Mouse (Mus musculus): Measurements from ENCODE around the gene Plg. TPM values are rescaled to one million over a fixed set of nuclear protein-coding genes. Genes with fewer than 3 reads are reported as not detected.

Plg gene
- polyA plus RNA-seq, 1 experiment from 2014 or later, result not detected

GRCm38 (mm10) chr17:12359876-12360275, 18.5 kb upstream of the Plg start:
- Histone ChIP-seq H3K4me2 (ENCODE audit: low read length) (no peak overlapping the region), H3K9me3 (ENCODE audit: control insufficient read depth, low read length) (no peaks in the 10 kb centered on the region)
- DNase-seq, result no peak

GRCm38 (mm10) chr17:12363601-12364425, 14.6 kb upstream of the Plg start:
- Histone ChIP-seq H3K36me3 (ENCODE audit: control insufficient read depth, insufficient read depth, low read length) (no peaks in the 10 kb centered on the region), H3K27ac (replicated peaks; ENCODE audit: low read depth, low read length) (no peak overlapping the region), H3K4me2 (ENCODE audit: low read length) (no peak overlapping the region), H3K27me3 (ENCODE audit: control insufficient read depth, insufficient read depth, low read length) (no peaks in the 10 kb centered on the region), H3K9ac (replicated peaks; ENCODE audit: low read length) (no peak overlapping the region), H3K9me3 (ENCODE audit: control insufficient read depth, low read length) (no peaks in the 10 kb centered on the region), H3K4me1 (ENCODE audit: control insufficient read depth, insufficient read depth, low read length) (no peaks in the 10 kb centered on the region), H3K4me3 (replicated peaks; ENCODE audit: low read depth, low read length) (no peak overlapping the region)
- WGBS, result 90% methylated on average over 11 of the region's 11 CpGs
- ATAC-seq (ENCODE audit: low FRiP score, low TSS enrichment) (no peak), DNase-seq (no peak)

More at GRCm38 (mm10) chr17:12359876-12360275, 18.5 kb upstream of the Plg start:
- WGBS, result 90% methylated on average over 15 of the region's 15 CpGs
- Histone ChIP-seq H3K9ac (replicated peaks; ENCODE audit: low read length) (no peak overlapping the region), H3K27ac (replicated peaks; ENCODE audit: low read depth, low read length) (no peak overlapping the region), H3K4me1 (ENCODE audit: control insufficient read depth, insufficient read depth, low read length) (no peaks in the 10 kb centered on the region), H3K36me3 (ENCODE audit: control insufficient read depth, insufficient read depth, low read length) (no peaks in the 10 kb centered on the region), H3K4me3 (replicated peaks; ENCODE audit: low read depth, low read length) (no peak overlapping the region), H3K27me3 (ENCODE audit: control insufficient read depth, insufficient read depth, low read length) (no peaks in the 10 kb centered on the region)
- ATAC-seq (ENCODE audit: low FRiP score, low TSS enrichment), result no peak

- Histone ChIP-seq H3K4me2 (ENCODE audit: low read length) (no peak overlapping the region), H3K27me3 (ENCODE audit: control insufficient read depth, insufficient read depth, low read length) (no peaks in the 10 kb centered on the region), H3K4me1 (ENCODE audit: control insufficient read depth, insufficient read depth, low read length) (no peaks in the 10 kb centered on the region), H3K36me3 (ENCODE audit: control insufficient read depth, insufficient read depth, low read length) (no peaks in the 10 kb centered on the region), H3K9ac (replicated peaks; ENCODE audit: low read length) (no peak overlapping the region), H3K4me3 (replicated peaks; ENCODE audit: low read depth, low read length) (no peak overlapping the region), H3K9me3 (ENCODE audit: control insufficient read depth, low read length) (no peaks in the 10 kb centered on the region), H3K27ac (replicated peaks; ENCODE audit: low read depth, low read length) (no peak overlapping the region)
- no peak for DNase-seq
- 50% methylated on average over 8 of the region's 8 CpGs for WGBS
- no peak for ATAC-seq (ENCODE audit: low FRiP score, low TSS enrichment)
Measured at GRCm38 (mm10) chr17:12364426-12364735, 14.0 kb upstream of the Plg start.

GRCm38 (mm10) chr17:12367373-12367930, 11.0 kb upstream of the Plg start:
- no peak overlapping the region for H3K4me2 ChIP-seq (ENCODE audit: low read length)
- 35% methylated on average over 5 of the region's 5 CpGs for WGBS
- no peak overlapping the region for H3K9ac ChIP-seq (replicated peaks; ENCODE audit: low read length)
- H3K27ac ChIP-seq (replicated peaks; ENCODE audit: low read depth, low read length), result no peak overlapping the region
- peak; percentile 83 for DNase-seq
- no peaks in the 10 kb centered on the region for H3K36me3 ChIP-seq (ENCODE audit: control insufficient read depth, insufficient read depth, low read length)
- no peak for ATAC-seq (ENCODE audit: low FRiP score, low TSS enrichment)
- no peaks in the 10 kb centered on the region for H3K9me3 ChIP-seq (ENCODE audit: control insufficient read depth, low read length)
- no peaks in the 10 kb centered on the region for H3K4me1 ChIP-seq (ENCODE audit: control insufficient read depth, insufficient read depth, low read length)
- no peaks in the 10 kb centered on the region for H3K27me3 ChIP-seq (ENCODE audit: control insufficient read depth, insufficient read depth, low read length)
- no peak overlapping the region for H3K4me3 ChIP-seq (replicated peaks; ENCODE audit: low read depth, low read length)

GRCm38 (mm10) chr17:12369393-12369792, 9.0 kb upstream of the Plg start:
- ATAC-seq (ENCODE audit: low FRiP score, low TSS enrichment), result no peak
- Histone ChIP-seq H3K36me3 (ENCODE audit: control insufficient read depth, insufficient read depth, low read length) (no peaks in the 10 kb centered on the region), H3K9ac (replicated peaks; ENCODE audit: low read length) (no peak overlapping the region), H3K4me1 (ENCODE audit: control insufficient read depth, insufficient read depth, low read length) (no peaks in the 10 kb centered on the region), H3K4me3 (replicated peaks; ENCODE audit: low read depth, low read length) (no peak overlapping the region), H3K27me3 (ENCODE audit: control insufficient read depth, insufficient read depth, low read length) (no peaks in the 10 kb centered on the region), H3K4me2 (ENCODE audit: low read length) (no peak overlapping the region), H3K27ac (replicated peaks; ENCODE audit: low read depth, low read length) (no peak overlapping the region), H3K9me3 (ENCODE audit: control insufficient read depth, low read length) (no peaks in the 10 kb centered on the region)
- no peak for DNase-seq
- WGBS, result 82% methylated on average over 5 of the region's 5 CpGs

- WGBS, result 83% methylated on average over 4 of the region's 4 CpGs
- Histone ChIP-seq H3K4me3 (replicated peaks; ENCODE audit: low read depth, low read length) (no peak overlapping the region), H3K4me2 (ENCODE audit: low read length) (no peak overlapping the region)
Measured at GRCm38 (mm10) chr17:12370289-12370688, 8.1 kb upstream of the Plg start.

GRCm38 (mm10) chr17:12371310-12371925, 7.0 kb upstream of the Plg start:
- H3K4me1 ChIP-seq (ENCODE audit: control insufficient read depth, insufficient read depth, low read length), result no peaks in the 10 kb centered on the region
- DNase-seq (peak; percentile 71), ATAC-seq (ENCODE audit: low FRiP score, low TSS enrichment) (no peak)
- no peak overlapping the region for H3K4me3 ChIP-seq (replicated peaks; ENCODE audit: low read depth, low read length)
- no peak overlapping the region for H3K9ac ChIP-seq (replicated peaks; ENCODE audit: low read length)
- H3K4me2 ChIP-seq (ENCODE audit: low read length), result no peak overlapping the region
- H3K36me3 ChIP-seq (ENCODE audit: control insufficient read depth, insufficient read depth, low read length), result no peaks in the 10 kb centered on the region
- no peak overlapping the region for H3K27ac ChIP-seq (replicated peaks; ENCODE audit: low read depth, low read length)
- no peaks in the 10 kb centered on the region for H3K9me3 ChIP-seq (ENCODE audit: control insufficient read depth, low read length)
- 34% methylated on average over 10 of the region's 10 CpGs for WGBS
- no peaks in the 10 kb centered on the region for H3K27me3 ChIP-seq (ENCODE audit: control insufficient read depth, insufficient read depth, low read length)

More at GRCm38 (mm10) chr17:12370289-12370688, 8.1 kb upstream of the Plg start:
- Histone ChIP-seq H3K27me3 (ENCODE audit: control insufficient read depth, insufficient read depth, low read length) (no peaks in the 10 kb centered on the region), H3K9ac (replicated peaks; ENCODE audit: low read length) (no peak overlapping the region), H3K4me1 (ENCODE audit: control insufficient read depth, insufficient read depth, low read length) (no peaks in the 10 kb centered on the region), H3K9me3 (ENCODE audit: control insufficient read depth, low read length) (no peaks in the 10 kb centered on the region), H3K36me3 (ENCODE audit: control insufficient read depth, insufficient read depth, low read length) (no peaks in the 10 kb centered on the region), H3K27ac (replicated peaks; ENCODE audit: low read depth, low read length) (no peak overlapping the region)
- no peak for DNase-seq
- no peak for ATAC-seq (ENCODE audit: low FRiP score, low TSS enrichment)

- DNase-seq (peak; percentile 81), ATAC-seq (ENCODE audit: low FRiP score, low TSS enrichment) (no peak)
- no peak overlapping the region for H3K4me2 ChIP-seq (ENCODE audit: low read length)
- no peaks in the 10 kb centered on the region for H3K27me3 ChIP-seq (ENCODE audit: control insufficient read depth, insufficient read depth, low read length)
- H3K9ac ChIP-seq (replicated peaks; ENCODE audit: low read length), result no peak overlapping the region
- no peaks in the 10 kb centered on the region for H3K4me1 ChIP-seq (ENCODE audit: control insufficient read depth, insufficient read depth, low read length)
- 19% methylated on average over 4 of the region's 4 CpGs for WGBS
- H3K9me3 ChIP-seq (ENCODE audit: control insufficient read depth, low read length), result no peaks in the 10 kb centered on the region
- no peak overlapping the region for H3K4me3 ChIP-seq (replicated peaks; ENCODE audit: low read depth, low read length)
- H3K36me3 ChIP-seq (ENCODE audit: control insufficient read depth, insufficient read depth, low read length), result no peaks in the 10 kb centered on the region
- no peak overlapping the region for H3K27ac ChIP-seq (replicated peaks; ENCODE audit: low read depth, low read length)
Measured at GRCm38 (mm10) chr17:12372021-12372420, 6.4 kb upstream of the Plg start.

All from midbrain, embryonic 14.5 days (tissue).